Mouse (Mus musculus): ENCODE measurements around the gene Trpc4. TPM values are rescaled to one million over a fixed set of nuclear protein-coding genes. Genes with fewer than 3 reads are reported as not detected.

The Trpc4 gene
- total RNA-seq (2014; fragmentation: Nextera tagmentation) = not detected in 2 replicates
- not detected in 2 replicates for total RNA-seq (2017)

DNA sequence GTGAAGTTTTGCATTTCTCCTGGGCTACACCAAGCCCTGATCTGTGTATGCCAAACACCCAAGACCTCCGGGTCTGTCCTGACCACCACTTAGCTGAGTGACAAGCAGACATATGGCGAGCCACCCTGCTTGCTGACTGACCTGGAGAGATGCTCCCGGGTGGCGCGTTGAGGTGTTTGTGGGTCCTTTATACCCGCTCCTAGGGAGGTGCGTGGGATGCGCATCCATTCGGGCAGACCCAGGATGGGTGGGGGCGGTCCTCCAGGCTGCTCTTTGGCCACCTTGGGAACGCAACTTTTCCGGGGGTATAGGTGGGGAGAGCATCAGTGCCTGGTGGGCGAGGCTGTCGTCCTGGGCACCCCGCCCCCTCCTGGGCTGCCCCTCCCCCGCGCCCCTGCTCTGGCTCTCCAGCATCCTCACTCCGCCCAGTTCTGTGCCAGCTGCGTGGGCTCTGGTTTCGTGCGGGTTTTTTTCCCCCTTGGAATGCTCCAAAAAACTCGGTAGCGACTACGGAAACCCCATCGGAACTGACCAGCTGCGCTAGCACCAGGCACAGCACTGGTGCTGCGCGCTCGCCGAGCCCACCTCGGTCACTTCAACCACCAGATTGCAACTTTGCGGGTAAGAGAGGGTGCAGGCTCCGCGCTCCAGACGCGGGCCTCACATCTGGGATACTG, at the start of gene Trpc4:
Gene Trpc4, plus strand, starts transcription at position 397 of the 677 bp plus-strand sequence.
- no peak for ATAC-seq (replicated peaks; ENCODE audit: low FRiP score, low TSS enrichment, poor library complexity, severe bottlenecking)

DNA sequence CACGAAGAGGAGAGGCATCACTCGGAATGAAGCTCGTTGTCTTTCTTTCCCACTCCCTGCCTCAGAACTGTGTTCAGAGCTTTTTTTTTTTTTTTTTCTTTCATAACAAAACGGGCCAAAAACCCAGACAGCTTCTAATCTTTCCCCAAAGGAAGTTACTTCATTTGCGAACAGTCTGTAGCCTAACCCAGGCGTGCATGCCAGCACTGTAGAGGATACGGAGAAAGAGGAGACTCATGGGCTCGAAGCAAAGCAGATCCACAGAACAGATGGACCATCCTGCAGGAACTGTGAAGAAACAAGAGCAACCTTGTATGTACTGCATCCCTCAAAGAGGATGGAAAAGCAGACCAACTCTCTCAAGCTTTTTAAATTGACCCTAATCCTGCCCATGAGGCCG, 44.3 kb upstream of the Trpc4 start:
- ATAC-seq (replicated peaks; ENCODE audit: low FRiP score, low TSS enrichment, poor library complexity, severe bottlenecking) = no peak

DNA sequence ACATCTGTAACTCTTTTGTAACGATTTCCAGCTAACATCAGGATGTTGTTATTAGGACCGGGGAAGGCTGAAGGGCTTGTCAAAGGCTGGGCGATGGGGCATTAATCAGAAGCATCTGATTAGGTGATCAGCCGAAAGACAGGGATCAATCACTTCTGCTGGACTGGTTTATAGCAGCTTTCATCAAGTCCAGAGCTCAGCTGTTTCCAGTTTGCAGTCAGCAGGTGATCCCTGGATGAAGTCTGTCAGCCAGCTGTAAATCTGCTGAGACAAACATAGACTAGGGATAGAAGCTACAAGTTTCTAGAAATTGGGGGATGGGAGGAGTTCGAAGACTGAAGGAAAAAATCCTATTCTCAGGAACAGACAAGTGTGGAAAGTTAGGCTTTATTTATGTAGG, 20.5 kb upstream of the Trpc4 start:
- no peak for ATAC-seq (replicated peaks; ENCODE audit: low FRiP score, low TSS enrichment, poor library complexity, severe bottlenecking)

DNA sequence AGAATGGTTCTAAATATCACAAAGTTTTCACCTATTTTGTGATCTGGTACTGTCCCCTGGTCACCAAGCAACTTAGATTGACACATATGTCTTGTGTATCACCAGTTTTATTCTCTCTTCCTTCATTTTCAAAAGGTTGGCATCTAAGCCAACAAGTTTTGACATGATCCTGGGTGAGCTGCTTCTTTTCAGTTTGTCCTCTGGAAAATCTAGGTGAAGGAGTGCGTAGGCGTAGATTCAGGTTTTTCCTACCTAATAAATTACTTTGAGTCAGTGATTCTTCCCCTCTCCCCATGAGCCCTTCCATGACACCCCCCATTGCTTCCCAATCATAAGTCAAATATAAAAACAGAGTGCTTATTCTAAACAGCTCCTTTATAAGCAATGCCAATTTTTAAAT, 14.5 kb upstream of the Trpc4 start:
- no peak for ATAC-seq (replicated peaks; ENCODE audit: low FRiP score, low TSS enrichment, poor library complexity, severe bottlenecking)

DNA sequence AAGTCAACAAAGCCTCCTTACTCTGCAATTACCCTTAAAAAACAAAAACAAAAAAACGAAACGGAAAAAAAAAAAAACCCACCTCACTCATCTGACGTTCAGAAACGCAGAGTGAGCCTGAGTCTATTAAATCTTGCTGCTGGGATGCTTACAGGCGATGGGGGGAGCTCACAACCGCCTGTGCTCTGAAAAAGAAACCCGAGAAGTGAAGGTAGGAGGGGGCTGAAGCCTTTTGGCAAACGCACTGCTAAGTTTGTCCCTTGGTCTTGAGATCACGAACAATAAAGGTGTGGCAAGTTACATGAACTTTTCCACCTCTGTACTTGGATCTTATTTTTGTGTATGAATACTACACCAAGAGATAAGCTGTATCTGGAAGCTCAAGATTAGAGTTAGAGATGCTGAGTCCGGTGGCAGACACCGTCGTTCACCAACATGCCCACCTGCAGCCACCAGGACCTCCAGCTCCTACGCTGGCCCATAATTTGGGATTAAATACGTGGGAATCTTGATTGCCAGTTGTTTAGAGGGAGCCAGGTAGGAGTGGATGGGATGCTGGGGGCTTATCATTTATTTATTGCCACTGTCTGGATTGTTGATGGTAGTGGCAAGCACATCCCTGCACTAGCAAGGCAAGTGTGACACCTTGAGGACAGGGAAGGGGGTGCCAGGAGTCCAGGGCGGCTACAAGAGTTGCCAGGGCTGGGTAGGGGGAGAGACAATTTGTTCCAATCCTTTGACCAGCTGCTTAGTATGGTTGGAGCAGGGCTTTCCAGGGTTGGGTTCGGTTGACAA, 794 bp upstream of the Trpc4 start:
- ATAC-seq (replicated peaks; ENCODE audit: low FRiP score, low TSS enrichment, poor library complexity, severe bottlenecking) = no peak

DNA sequence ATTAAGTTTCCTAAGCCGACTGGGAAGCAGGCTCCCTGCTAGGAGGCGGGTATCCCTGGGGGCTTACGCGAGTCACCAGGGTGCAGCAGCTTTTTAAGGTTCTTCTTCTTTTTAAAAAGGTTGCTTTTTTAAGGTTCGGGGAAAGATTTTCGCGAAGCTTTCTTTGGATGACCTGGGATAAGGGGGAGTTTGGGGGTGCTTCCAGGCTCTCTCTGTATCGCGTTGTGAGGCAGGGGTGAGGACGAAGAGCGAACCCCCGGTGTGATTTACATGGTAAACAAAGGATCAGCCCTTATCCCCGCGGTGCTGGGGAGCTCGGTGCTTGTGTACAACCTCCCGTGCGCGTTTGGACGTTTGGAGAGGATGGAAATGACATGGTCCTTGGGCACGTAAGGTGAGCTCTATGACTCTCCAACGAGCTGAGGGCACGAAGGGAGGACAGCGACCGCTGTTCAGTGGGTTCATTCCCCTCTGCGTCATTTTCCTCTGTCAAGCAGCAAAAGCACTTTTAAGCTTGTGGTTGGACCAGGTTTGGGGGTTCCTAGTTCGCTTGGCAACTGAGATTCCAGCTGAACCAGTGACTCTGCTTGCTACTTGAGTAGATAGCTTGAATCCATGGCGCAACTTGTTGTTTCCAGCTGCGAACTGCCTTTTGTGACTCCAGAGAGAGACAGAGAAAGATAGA, 623 bp downstream of the Trpc4 start:
- no peak for ATAC-seq (replicated peaks; ENCODE audit: low FRiP score, low TSS enrichment, poor library complexity, severe bottlenecking)

DNA sequence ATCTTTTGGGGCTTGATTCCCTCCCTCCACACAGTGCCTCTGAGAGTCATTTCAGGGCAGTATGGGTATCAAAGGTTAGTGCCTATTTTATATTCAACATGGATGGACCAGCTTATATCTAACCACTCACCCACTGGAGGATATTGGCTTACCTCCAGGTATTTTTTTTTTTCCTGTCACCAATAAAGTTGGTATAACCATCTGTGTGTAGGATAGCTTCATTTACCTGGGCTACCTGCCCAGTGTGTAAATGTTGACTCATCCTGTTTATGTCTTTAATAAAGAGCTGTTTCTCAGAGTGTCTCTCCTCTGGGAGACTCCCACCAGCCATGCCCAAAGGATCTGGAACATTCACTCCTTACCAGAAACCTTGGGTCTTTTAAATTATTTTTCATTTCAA, 14.9 kb downstream of the Trpc4 start:
- ATAC-seq (replicated peaks; ENCODE audit: low FRiP score, low TSS enrichment, poor library complexity, severe bottlenecking) = no peak

DNA sequence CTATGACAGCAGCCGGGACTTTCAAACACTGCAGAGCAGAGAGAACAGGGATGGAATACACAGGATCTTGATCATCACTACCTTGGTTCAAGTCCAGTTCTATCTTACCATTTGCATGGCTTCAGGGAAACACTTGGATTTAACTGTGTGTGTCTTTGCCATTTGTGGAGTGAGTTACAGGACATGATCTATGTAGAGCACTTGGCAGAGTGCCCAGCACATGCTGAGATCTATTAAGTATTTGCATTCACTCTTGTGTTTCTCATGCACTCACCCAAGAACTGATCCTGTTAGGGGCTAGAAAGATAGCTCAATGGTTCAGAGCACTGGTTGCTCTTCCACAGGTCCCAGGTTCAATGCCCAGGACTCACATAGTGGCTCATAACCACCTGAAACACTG, 21.5 kb downstream of the Trpc4 start:
- ATAC-seq (replicated peaks; ENCODE audit: low FRiP score, low TSS enrichment, poor library complexity, severe bottlenecking) = no peak

DNA sequence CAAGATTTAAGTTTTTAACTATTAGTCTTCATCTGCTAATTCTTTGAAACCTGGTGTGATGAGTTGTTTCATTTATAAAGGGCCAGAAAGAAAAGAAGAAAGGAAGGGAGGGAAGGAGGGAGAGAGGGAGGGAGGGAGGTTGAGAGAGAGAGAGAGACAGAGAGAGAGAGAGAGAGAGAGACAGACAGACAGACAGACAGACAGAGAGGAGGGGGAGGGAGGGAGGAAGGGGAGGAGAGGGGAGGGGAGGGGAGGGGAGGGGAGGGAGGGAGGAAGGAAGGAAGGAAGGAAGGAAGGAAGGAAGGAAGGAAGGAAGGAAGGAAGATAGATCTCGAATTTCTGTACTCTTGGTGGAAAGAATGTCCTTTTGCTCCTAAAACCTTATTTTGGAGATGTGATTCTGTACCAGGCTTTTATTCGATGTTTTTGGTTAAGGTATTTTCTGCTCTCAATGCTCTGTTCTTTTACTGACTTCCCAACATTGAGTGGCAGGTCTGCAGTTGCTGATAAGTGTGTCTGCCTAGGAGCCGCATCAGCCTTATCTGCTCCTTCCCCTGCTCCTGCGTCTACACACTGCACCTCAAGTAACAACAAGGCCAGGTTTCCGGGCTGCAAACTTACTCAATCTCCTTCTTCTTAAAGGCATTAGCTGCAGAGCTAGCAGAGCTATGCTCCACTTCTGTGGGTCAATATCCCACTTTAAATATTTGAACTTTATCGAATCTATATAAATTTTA, 35.3 kb downstream of the Trpc4 start:
- ATAC-seq (replicated peaks; ENCODE audit: low FRiP score, low TSS enrichment, poor library complexity, severe bottlenecking) = no peak

DNA sequence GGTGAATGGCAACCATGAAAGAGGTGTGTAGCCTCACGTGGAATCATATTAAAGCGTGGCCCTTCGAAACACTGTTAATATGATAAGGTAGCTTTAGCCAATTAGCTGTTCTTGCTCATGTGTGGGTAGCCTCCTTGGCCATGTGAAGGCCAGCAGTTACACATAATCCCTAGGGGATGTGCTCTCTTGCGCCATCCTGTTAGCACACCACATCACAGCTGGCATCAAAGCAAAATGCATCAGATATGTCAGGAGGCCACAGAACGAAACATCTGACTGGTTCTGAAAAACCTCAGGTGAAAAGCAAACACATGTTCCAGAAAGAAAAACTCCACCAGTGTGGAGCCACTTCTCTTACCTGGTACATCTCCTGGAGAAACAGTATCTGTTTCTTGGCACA, 45.4 kb downstream of the Trpc4 start:
- no peak for ATAC-seq (replicated peaks; ENCODE audit: low FRiP score, low TSS enrichment, poor library complexity, severe bottlenecking)

DNA sequence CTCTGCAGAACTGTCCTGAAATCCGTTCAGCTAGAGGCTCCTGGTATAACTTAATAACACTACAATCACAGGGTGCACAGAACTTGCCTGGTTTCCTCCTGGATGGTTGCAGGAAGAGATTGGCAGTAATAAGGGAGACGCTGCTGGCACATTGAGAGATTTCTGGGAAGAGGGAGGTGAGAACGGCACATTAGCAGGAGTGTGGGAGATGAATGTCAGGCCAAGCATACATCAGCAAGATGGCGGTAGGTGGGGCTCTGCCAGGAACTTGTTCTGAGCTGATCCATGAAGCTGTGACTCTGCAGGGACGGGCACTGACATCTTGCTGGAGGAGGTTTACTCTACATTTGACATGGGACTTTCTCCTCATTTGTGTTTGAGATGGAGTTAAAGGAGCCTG, 48.6 kb downstream of the Trpc4 start:
- ATAC-seq (replicated peaks; ENCODE audit: low FRiP score, low TSS enrichment, poor library complexity, severe bottlenecking) = no peak

DNA sequence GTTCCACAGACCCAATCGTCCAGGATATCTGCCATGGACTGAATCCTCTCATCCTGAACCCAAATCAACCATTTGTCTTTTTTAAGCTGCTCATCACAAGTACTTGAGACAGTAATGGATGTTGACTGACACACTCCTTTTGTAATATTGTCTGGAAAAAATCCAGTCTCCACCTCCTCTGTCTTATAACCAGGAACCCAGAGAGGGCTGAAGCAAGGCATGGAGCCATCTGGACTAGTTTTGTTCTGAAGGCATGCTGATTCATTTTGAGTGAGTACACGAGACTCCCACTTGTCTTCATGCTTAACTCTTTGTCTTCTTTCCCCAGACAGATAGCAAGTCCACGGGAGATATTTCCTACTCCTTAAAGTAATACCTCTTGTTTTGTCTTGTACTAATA, 54.3 kb downstream of the Trpc4 start:
- no peak for ATAC-seq (replicated peaks; ENCODE audit: low FRiP score, low TSS enrichment, poor library complexity, severe bottlenecking)

DNA sequence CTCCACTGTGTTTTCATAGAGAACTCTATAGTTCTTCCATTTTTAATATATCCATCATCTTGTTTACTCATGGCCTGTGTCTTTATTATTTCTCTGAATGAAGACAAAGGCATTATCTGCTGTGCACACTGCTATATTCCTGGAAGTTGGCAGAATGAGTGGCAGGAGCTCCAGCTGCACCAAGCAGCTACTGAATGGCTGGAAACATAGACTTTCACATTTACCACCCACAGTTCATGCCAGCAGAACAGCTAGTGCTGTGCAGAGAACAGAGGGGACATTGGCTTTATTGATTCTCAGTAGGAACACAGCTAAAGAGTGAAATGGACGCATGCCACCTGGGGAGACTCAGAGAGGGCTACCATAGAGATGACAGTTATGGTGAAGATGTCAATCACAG, 55.6 kb downstream of the Trpc4 start:
- no peak for ATAC-seq (replicated peaks; ENCODE audit: low FRiP score, low TSS enrichment, poor library complexity, severe bottlenecking)

DNA sequence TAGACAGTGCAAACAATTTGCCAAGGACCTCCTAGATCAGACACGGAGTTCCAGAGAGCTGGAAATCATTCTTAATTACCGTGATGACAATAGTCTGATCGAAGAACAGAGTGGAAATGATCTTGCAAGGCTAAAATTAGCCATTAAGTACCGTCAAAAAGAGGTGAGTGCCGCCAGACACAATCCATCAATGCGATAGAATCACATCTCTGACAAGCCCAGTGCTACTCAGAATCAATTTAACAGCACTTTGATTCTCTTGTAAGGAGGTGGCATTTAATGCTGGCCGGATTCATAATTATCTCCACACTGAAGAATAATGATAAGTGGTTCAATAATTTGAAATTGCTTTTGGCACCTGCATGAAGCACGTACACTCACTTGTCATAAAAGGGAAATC, 66.7 kb downstream of the Trpc4 start:
- no peak for ATAC-seq (replicated peaks; ENCODE audit: low FRiP score, low TSS enrichment, poor library complexity, severe bottlenecking)

DNA sequence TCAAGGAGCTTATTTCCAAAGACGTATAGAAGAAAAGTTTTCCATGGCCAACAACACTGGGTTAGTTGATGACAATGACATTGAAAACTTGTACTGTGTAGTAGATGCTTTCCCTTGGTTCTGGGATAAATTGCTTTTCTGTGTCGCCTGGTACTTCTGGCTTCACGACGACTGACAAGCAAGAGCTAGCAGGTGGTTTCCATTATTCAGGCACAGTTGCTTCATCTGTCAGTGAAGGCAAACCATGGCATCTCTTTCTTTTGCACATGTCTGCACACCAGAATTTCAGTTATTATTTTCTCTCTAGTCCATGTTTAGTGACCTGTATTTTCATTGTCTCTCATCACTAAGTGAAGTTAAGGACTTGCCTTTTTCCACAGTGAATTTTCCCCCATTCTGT, 72.6 kb downstream of the Trpc4 start:
- ATAC-seq (replicated peaks; ENCODE audit: low FRiP score, low TSS enrichment, poor library complexity, severe bottlenecking) = no peak

DNA sequence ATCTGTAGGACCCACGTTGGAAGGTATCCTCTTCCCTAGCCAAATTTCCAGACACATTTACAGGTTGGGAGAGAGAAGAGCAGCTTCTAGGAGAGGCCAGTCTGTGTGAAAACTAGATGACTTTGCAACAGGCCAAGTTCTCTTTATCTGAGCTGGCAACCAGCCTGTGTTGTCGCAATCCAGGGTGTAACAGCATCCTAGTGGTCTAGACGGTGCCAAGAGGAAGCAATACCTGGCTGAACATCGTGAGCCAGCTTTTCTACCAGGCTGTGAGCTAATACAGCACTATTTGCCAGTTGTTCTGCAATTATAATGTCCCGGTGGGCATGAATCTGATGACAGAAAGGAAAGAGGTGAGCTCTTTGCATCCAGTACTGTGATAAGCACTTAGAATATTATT, 83.1 kb downstream of the Trpc4 start:
- no peak for ATAC-seq (replicated peaks; ENCODE audit: low FRiP score, low TSS enrichment, poor library complexity, severe bottlenecking)

DNA sequence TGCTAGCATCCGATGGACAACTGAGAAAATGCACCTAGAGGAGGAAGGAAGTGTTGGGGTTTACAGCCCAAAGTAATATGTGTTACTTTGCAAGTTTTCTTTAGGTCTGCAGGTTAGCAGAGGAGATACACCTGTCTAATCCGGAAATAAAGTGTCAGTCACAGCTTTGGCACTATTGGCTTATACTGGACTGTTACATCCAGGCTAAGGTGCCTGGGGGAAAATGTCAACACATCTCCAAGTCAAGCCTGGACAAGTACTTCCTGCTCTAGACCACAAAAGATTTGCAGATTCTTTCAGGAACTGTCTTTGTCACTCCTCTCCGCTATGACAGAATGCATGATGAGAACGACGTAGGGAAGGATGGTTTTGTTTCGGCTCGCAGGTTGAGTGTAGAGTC, 83.6 kb downstream of the Trpc4 start:
- ATAC-seq (replicated peaks; ENCODE audit: low FRiP score, low TSS enrichment, poor library complexity, severe bottlenecking) = no peak

DNA sequence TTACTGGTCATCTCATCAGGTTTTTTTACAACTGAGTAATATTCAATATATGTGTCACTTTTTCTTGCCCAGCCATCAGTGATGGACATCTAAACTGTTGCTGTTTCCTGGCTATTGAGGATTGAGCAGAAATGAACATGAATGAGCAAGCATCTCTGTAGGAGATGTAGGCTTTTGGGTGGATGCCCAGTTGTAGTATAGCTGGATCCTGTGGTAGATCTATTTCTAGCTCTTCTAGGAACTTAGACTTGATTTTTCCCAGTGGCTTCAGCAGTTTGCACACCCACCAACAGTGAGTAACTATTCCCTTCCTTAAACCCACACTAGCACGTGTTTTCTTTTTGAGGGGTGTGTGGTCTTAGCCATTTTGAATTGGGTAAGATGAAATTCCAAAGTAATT, 87.3 kb downstream of the Trpc4 start:
- ATAC-seq (replicated peaks; ENCODE audit: low FRiP score, low TSS enrichment, poor library complexity, severe bottlenecking) = no peak

DNA sequence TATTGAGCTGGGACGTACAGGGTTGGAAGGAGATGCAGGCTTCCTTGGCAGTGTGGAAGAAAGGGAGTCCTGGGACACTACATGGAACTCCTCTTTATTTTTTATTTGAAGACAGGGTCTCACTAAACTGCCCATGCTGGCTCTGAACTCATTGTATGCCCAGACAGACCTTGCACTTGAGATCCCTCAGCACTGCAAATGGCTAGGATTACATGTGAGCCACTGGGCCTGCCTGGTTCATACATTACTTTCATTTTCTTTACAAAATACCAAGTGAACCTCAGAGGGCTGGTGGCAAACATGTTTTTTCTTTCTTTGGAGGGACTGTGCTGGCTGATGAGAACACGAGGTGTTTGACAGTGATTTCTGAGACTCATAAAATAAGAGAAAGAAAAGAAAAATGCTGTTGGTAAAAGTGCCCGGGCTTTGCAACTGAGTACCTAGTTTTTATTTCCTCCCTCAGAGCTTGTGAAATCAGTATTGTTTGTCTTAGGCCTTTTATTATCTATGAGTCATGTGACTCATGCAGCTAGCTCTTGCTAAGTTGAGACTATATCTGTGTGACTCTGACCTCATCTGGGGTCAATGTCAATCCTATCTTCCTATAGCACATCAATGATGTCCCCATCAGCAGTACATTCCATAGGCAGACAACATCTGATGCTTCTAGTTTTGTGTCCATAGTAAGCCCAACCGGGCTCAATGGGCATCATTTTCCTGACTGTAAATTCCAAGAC, 89.1 kb downstream of the Trpc4 start:
- ATAC-seq (replicated peaks; ENCODE audit: low FRiP score, low TSS enrichment, poor library complexity, severe bottlenecking) = no peak

Data from megakaryocyte-erythroid progenitor cell, adult 5-6 weeks (primary cell).